Mouse (Mus musculus) stomach, embryonic 15.5 days (tissue): Measurements from ENCODE around the gene Prickle1. TPM values are rescaled to one million over a fixed set of nuclear protein-coding genes. Genes with fewer than 3 reads are reported as not detected.

Experiments used
- ATAC-seq: fragments of 200-750 bp; cut with Nextera tagmentation; 2 replicates; pipeline ENCODE4 v1.8.0; 2017; ENCODE audit warnings: low read depth, moderate number of reproducible peaks, moderate TSS enrichment; ENCODE audit not compliant: insufficient read depth, low FRiP score
- H3K27ac ChIP-seq: fragments of 300-500 bp; sonication (generic); 2 replicates; pipeline ENCODE4 v1.5.1; 2015; ENCODE audit warnings: mild to moderate bottlenecking, inconsistent platforms
- H3K27me3 ChIP-seq: fragments of 300-500 bp; sonication (generic); replicated peaks from 2 replicates; pipeline ENCODE4 v1.6.1; 2015; ENCODE audit warnings: inconsistent platforms
- H3K36me3 ChIP-seq: fragments of 300-500 bp; sonication (generic); 2 replicates; pipeline ENCODE4 v1.6.1; 2015; ENCODE audit warnings: inconsistent platforms
- H3K4me1 ChIP-seq: fragments of 300-500 bp; sonication (generic); 2 replicates; pipeline ENCODE4 v1.6.1; 2015; ENCODE audit warnings: inconsistent platforms
- H3K4me2 ChIP-seq: fragments of 300-500 bp; sonication (generic); 2 replicates; pipeline ENCODE4 v1.6.1; 2015; ENCODE audit warnings: mild to moderate bottlenecking, inconsistent platforms
- H3K4me3 ChIP-seq: fragments of 300-500 bp; sonication (generic); replicated peaks from 2 replicates; pipeline ENCODE4 v1.5.1; 2015; ENCODE audit warnings: inconsistent platforms
- H3K9ac ChIP-seq: fragments of 300-500 bp; sonication (generic); 2 replicates; pipeline ENCODE4 v1.6.1; 2015; ENCODE audit warnings: inconsistent platforms
- H3K9me3 ChIP-seq: fragments of 300-500 bp; sonication (generic); 2 replicates; pipeline ENCODE4 v1.6.1; 2016; ENCODE audit warnings: inconsistent platforms
- WGBS: fragments of 180-500 bp; shearing (Covaris S2); methylation state at CpG from one replicate; pipeline ENCODE4 v1.1.7; 2015; 5-methylcytosine and 5-hydroxymethylcytosine counted together
- polyA plus RNA-seq: library from polyadenylated mRNA; unstranded; fragments of >200 nt; fragmentation: Nextera tagmentation; extraction: Ambion mirVana; gene quantifications from 2 replicates; pipeline ENCODE4 v1.2.1, GENCODE M21; 2015

Gene Prickle1
- polyA plus RNA-seq, 1 experiment from 2014 or later = 23.0 TPM

DNA sequence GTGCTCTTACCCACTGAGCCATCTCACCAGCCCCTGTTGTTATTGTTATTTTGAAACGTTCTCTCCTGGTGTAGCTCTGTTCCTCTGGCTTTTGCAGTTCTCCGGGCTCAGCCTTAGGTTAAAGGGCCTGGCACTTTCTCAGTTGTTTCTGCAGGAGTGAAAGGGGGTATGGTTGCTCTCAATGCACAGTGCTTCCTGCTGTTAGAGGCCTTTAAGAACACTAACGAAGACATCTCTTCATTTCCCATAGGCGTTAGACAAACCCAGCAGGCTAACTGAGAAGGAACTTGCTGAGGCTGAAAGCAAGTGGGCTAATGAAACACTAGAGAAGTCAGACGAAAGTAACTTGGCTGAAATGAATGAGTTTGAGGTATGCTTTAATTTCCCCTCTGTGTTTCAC, 136.3 kb downstream of the Prickle1 start:
- 82% methylated on average over 5 of the region's 5 CpGs for WGBS
- H3K4me1 ChIP-seq = no peaks in the 10 kb centered on the region
- no peak for ATAC-seq

DNA sequence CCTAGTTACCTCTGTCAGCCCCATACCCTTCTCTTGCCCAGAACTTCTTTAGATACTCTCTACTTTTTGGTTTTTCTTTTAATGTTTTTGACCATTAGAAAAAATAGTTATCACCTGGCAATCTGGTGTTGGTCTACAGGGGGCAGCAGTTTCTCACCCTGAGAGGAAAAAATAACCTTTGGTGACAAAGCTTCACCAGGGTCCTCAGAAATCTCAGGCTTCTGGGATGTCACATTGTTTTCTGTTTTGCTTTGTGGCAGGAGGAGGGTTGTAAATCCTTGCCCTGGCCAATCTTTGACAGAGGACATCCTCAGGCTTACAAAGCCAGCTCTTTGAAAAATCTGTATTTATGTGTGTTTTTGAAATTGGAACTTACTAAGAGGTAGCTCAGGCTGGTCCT, 139.7 kb downstream of the Prickle1 start:
- H3K9me3 ChIP-seq = no peaks in the 10 kb centered on the region
- no peaks in the 10 kb centered on the region for H3K36me3 ChIP-seq
- no peak overlapping the region for H3K4me2 ChIP-seq
- ATAC-seq = no peak
- no peaks in the 10 kb centered on the region for H3K27me3 ChIP-seq
- H3K27ac ChIP-seq = no peak overlapping the region
- H3K9ac ChIP-seq = no peak overlapping the region
- no peaks in the 10 kb centered on the region for H3K4me1 ChIP-seq
- no peak overlapping the region for H3K4me3 ChIP-seq

More for the DNA sequence above, 136.3 kb downstream of the Prickle1 start:
- H3K36me3 ChIP-seq = no peaks in the 10 kb centered on the region
- H3K27ac ChIP-seq = no peak overlapping the region
- no peak overlapping the region for H3K4me2 ChIP-seq
- H3K9ac ChIP-seq = no peak overlapping the region
- H3K9me3 ChIP-seq = no peaks in the 10 kb centered on the region
- H3K27me3 ChIP-seq = no peaks in the 10 kb centered on the region
- no peak overlapping the region for H3K4me3 ChIP-seq

DNA sequence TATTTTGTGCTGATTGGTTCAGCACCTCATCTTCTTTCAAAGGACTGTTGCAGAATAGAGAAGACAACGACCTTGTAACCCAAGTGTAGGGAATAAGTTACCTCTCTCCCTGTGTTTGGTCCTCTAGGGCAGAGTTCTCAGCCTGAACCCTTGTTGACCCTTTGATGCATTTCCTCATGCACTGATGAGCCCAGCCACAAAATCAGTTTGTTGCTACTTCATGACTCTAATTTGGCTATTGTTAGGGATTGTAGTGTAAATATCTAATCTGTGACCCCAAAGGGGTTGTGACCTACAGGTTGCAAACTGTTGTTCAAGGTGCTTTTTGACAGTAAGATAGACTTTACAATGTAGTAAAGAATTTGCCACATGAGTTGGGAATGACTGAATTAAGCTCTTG, 142.4 kb downstream of the Prickle1 start:
- 74% methylated on average over 1 of the region's 1 CpGs for WGBS

More for the DNA sequence above, 142.4 kb downstream of the Prickle1 start:
- Histone ChIP-seq H3K36me3 (no peaks in the 10 kb centered on the region), H3K4me3 (no peak overlapping the region), H3K4me2 (no peak overlapping the region), H3K27ac (no peak overlapping the region), H3K9ac (no peak overlapping the region), H3K27me3 (no peaks in the 10 kb centered on the region), H3K9me3 (no peaks in the 10 kb centered on the region), H3K4me1 (no peaks in the 10 kb centered on the region)
- no peak for ATAC-seq

Other genes with a start within 250 kb of the Prickle1 start
- 122 and 123 TPM in 2 replicates for gene Zcrb1, start 197.6 kb downstream of the Prickle1 start, polyA plus RNA-seq
- gene Pphln1, start 197.5 kb downstream of the Prickle1 start, polyA plus RNA-seq = 41.4 and 41.9 TPM in 2 replicates